In genomic region chr6:99655488-99655887, GRCm38 (mm10) we compare ENCODE assay signal across 13 mouse cellular contexts. TPM values are rescaled to one million over a fixed set of nuclear protein-coding genes. Genes with fewer than 3 reads are reported as not detected.
DNase-seq lines count a peak whose midpoint lies in the region; ATAC-seq and TF ChIP-seq lines count a peak whose summit lies in the region.
"Had no signal": no experiment of that assay in that cellular context is flagged by ENCODE, and none has a peak within 500 bp of the region (broad histone marks: within the 10 kb centered on the region; RNA-seq: fewer than 3 reads in every experiment).

No protein-coding gene starts in this region.

- H3K79me2 ChIP-seq in liver, adult 2 months (ENCODE audit: control insufficient read depth, insufficient read depth, low read length), result peaks cover 4% of the 10 kb centered on the region; the same call in 1 of the 2 replicates

- H3K4me3 ChIP-seq in liver, adult 2 months (ENCODE audit: insufficient read depth, low read depth, low read length), result peak overlapping the region; percentile 14; the same call in 1 of the 2 replicates
- H3K4me3 ChIP-seq in lung, adult 2 months (replicated peaks; ENCODE audit: extremely low read depth, low read depth, low read length), result no peak overlapping the region
- H3K4me3 ChIP-seq: myocyte had no signal

- 61% methylated on average over 7 of the region's 7 CpGs for WGBS in liver, adult 2 months
- WGBS in lung, adult 2 months, result 37% methylated on average over 7 of the region's 7 CpGs

- ATAC-seq in common myeloid progenitor, adult 5-6 weeks (replicated peaks; ENCODE audit: low read depth, poor library complexity, severe bottlenecking), result peak; percentile 80
- ATAC-seq in megakaryocyte, adult 5-6 weeks (ENCODE audit: poor library complexity, severe bottlenecking), result peak; percentile 80
- ATAC-seq: forebrain, embryonic 16.5 days had no signal

- no peak overlapping the region for H3K27ac ChIP-seq in liver, adult 2 months (replicated peaks; ENCODE audit: insufficient read depth, low read depth, low read length)

- no peak for DNase-seq in liver, adult 2 months (ENCODE audit: extremely low read depth, low read depth, low spot score)
- no peak for DNase-seq in liver
- DNase-seq in thymus, postnatal 36 days, result peak; percentile 59 to 71
- no peak for DNase-seq in lung, adult 2 months
- DNase-seq in frontal cortex, postnatal 36 days (ENCODE audit: low spot score in 2 of 2), result no peak
- DNase-seq in heart, postnatal 36 days, result no peak
- DNase-seq: adrenal gland, postnatal 36 days; cerebellum, adult 9-11 months; lung, postnatal 14 days had no signal

- H3K9ac ChIP-seq in liver, adult 2 months (ENCODE audit: low read depth, low read length), result no peak overlapping the region

- TF ChIP-seq CTCF in liver, adult 2 months (IDR thresholded peaks at IDR 0.05; ENCODE audit: low read depth, low read length), result no peak
- TF ChIP-seq CTCF in lung, adult 2 months (IDR thresholded peaks at IDR 0.05; ENCODE audit: insufficient read depth, low read length), result no peak

- TF ChIP-seq POLR2A in liver, adult 2 months (IDR thresholded peaks at IDR 0.05; ENCODE audit: extremely low read depth, insufficient read depth, low read length), result no peak
- TF ChIP-seq POLR2A in lung, adult 2 months (IDR thresholded peaks at IDR 0.05; ENCODE audit: borderline replicate concordance, extremely low read depth, low read depth, low read length), result no peak

- intact Hi-C loops in heart, postnatal 36 days (cut with DNase I), result no loop called here

- no peaks in the 10 kb centered on the region; the same call in 1 of the 2 replicates for H3K4me1 ChIP-seq in liver, adult 2 months (ENCODE audit: control insufficient read depth, insufficient read depth, low read length)
- peaks cover 5% of the 10 kb centered on the region; the same call in 1 of the 2 replicates for H3K4me1 ChIP-seq in lung, adult 2 months (ENCODE audit: control insufficient read depth, insufficient read depth, low read length)

- H3K27me3 ChIP-seq in liver, adult 2 months (ENCODE audit: control insufficient read depth, insufficient read depth, low read length), result no peaks in the 10 kb centered on the region

- no peaks in the 10 kb centered on the region for H3K36me3 ChIP-seq in liver, adult 2 months (ENCODE audit: control insufficient read depth, insufficient read depth, low read length)

RNA-seq across cellular contexts. Expression of gene Eif4e3, which starts 11.1 kb away (rescaled TPM):
- 2.7 and 4.1 TPM in 2 replicates for total RNA-seq in liver, adult 2 months (2014; rRNA removed)
- polyA plus RNA-seq in liver, adult 2 months (2012; rRNA removed), result 1.3 and 1.5 TPM in 2 replicates
- 26.9 and 28.0 TPM in 2 replicates for total RNA-seq in common myeloid progenitor, adult 5-6 weeks (2017)
- total RNA-seq in megakaryocyte, adult 5-6 weeks (2015), result 48.3 and 53.0 TPM in 2 replicates
- 45.4 and 56.4 TPM in 2 replicates for total RNA-seq in megakaryocyte, adult 5-6 weeks (2017)
- 10.8 and 15.2 TPM in 2 replicates for polyA plus RNA-seq in lung, adult 2 months (2012; rRNA removed)
- 10 to 100 TPM; 41.2 to 43.2 TPM for total RNA-seq in heart, postnatal 36 days (2021)

RNA-seq across cellular contexts. Expression of gene Gm20696, which starts 11.1 kb away (rescaled TPM):
- total RNA-seq in liver, adult 2 months (2014; rRNA removed), result 6.5 and 6.9 TPM in 2 replicates
- polyA plus RNA-seq in liver, adult 2 months (2012; rRNA removed), result 0.02 and 0.26 TPM in 2 replicates
- total RNA-seq in common myeloid progenitor, adult 5-6 weeks (2017), result 4.0 and 4.3 TPM in 2 replicates
- 9.6 and 12.1 TPM in 2 replicates for total RNA-seq in megakaryocyte, adult 5-6 weeks (2015)
- 4.4 and 4.8 TPM in 2 replicates for total RNA-seq in megakaryocyte, adult 5-6 weeks (2017)
- 0.71 and 1.4 TPM in 2 replicates for polyA plus RNA-seq in lung, adult 2 months (2012; rRNA removed)
- 1 to 10 TPM; 2.4 to 2.5 TPM for total RNA-seq in heart, postnatal 36 days (2021)

RNA-seq across cellular contexts. Expression of gene Gpr27, which starts 37.0 kb away (rescaled TPM):
- 0.09 and 0.27 TPM in 2 replicates for total RNA-seq in liver, adult 2 months (2014; rRNA removed)
- polyA plus RNA-seq in liver, adult 2 months (2012; rRNA removed), result 0.07 TPM in 1 of 2 replicates, not detected in the other
- total RNA-seq in common myeloid progenitor, adult 5-6 weeks (2017), result not detected in 2 replicates
- 4.1 and 5.1 TPM in 2 replicates for total RNA-seq in megakaryocyte, adult 5-6 weeks (2015)
- total RNA-seq in megakaryocyte, adult 5-6 weeks (2017), result 4.2 and 4.7 TPM in 2 replicates
- polyA plus RNA-seq in lung, adult 2 months (2012; rRNA removed), result 3.0 and 4.2 TPM in 2 replicates
- total RNA-seq in heart, postnatal 36 days (2021), result 1 to 10 TPM; 3.9 to 6.6 TPM
- polyA plus RNA-seq: myocyte had no signal

Comparison
In these comparisons a context has a peak if more than half of its experiments do, and no peak if none do; other contexts are left out.
1. DNase-seq: peak in thymus, postnatal 36 days (2 of 2); none in liver, adult 2 months (single experiment), liver (single experiment), lung, adult 2 months (single experiment), frontal cortex, postnatal 36 days (0 of 2) and heart, postnatal 36 days (0 of 2).